Mouse (Mus musculus) liver, embryonic 15.5 days (tissue): ENCODE measurements around the gene Ssna1. TPM values are rescaled to one million over a fixed set of nuclear protein-coding genes. Genes with fewer than 3 reads are reported as not detected.

Source experiments
- ATAC-seq: fragments of 200-750 bp; cut with Nextera tagmentation; 2 replicates; pipeline ENCODE4 v1.8.0; 2017; ENCODE audit warnings: moderate number of reproducible peaks, mild to moderate bottlenecking, moderate library complexity; ENCODE audit not compliant: insufficient read depth
- H3K27ac ChIP-seq: fragments of 300-500 bp; sonication (generic); replicated peaks from 2 replicates; pipeline ENCODE4 v1.5.1; 2015; ENCODE audit warnings: mild to moderate bottlenecking, inconsistent platforms
- H3K27me3 ChIP-seq: fragments of 300-500 bp; sonication (generic); 2 replicates; pipeline ENCODE4 v1.6.1; 2015; ENCODE audit warnings: mild to moderate bottlenecking, inconsistent platforms
- H3K36me3 ChIP-seq: fragments of 300-500 bp; sonication (generic); replicated peaks from 2 replicates; pipeline ENCODE4 v1.6.1; 2015; ENCODE audit warnings: moderate library complexity, mild to moderate bottlenecking, inconsistent platforms
- H3K4me1 ChIP-seq: fragments of 300-500 bp; sonication (generic); replicated peaks from 2 replicates; pipeline ENCODE4 v1.6.1; 2015; ENCODE audit warnings: inconsistent platforms
- H3K4me2 ChIP-seq: fragments of 300-500 bp; sonication (generic); 2 replicates; pipeline ENCODE4 v1.6.1; 2015; ENCODE audit warnings: moderate library complexity, mild to moderate bottlenecking, inconsistent platforms
- H3K4me3 ChIP-seq: fragments of 300-500 bp; sonication (generic); replicated peaks from 2 replicates; pipeline ENCODE4 v1.5.1; 2015; ENCODE audit warnings: mild to moderate bottlenecking, inconsistent platforms
- H3K9ac ChIP-seq: fragments of 300-500 bp; sonication (generic); 2 replicates; pipeline ENCODE4 v1.6.1; 2015; ENCODE audit warnings: moderate library complexity, mild to moderate bottlenecking, inconsistent platforms
- H3K9me3 ChIP-seq: fragments of 300-500 bp; sonication (generic); replicated peaks from 2 replicates; pipeline ENCODE4 v1.6.1; 2016; ENCODE audit warnings: inconsistent platforms
- WGBS: fragments of 180-500 bp; shearing (Covaris S2); methylation state at CpG from one replicate; pipeline ENCODE4 v1.1.7; 2015; ENCODE audit warnings: mixed read lengths; ENCODE audit not compliant: insufficient replicate concordance; 5-methylcytosine and 5-hydroxymethylcytosine counted together
- polyA plus RNA-seq: library from polyadenylated mRNA; unstranded; fragments of >200 nt; fragmentation: Nextera tagmentation; extraction: Ambion mirVana; gene quantifications from 2 replicates; pipeline ENCODE4 v1.2.1, GENCODE M21; 2015

The Ssna1 gene
- polyA plus RNA-seq, 1 experiment from 2014 or later, result 124 TPM

- Histone ChIP-seq H3K4me1 (peaks cover 40% of the 10 kb centered on the region), H3K9me3 (no peaks in the 10 kb centered on the region), H3K9ac (peak overlapping the region; percentile 46), H3K27me3 (peaks cover 25% of the 10 kb centered on the region), H3K27ac (peak overlapping the region; percentile 71), H3K4me2 (peak overlapping the region; percentile 70), H3K36me3 (peaks cover 4% of the 10 kb centered on the region), H3K4me3 (peak overlapping the region; percentile 44)
- WGBS, result under 1% methylated on average over 7 of the region's 7 CpGs
- ATAC-seq, result no peak
Observed at GRCm38 (mm10) chr2:25228431-25228889, 43.8 kb downstream of the Ssna1 start.

- peak overlapping the region; percentile 71; the same call in 1 of the 2 replicates for H3K27ac ChIP-seq
- H3K4me1 ChIP-seq, result peaks cover 41% of the 10 kb centered on the region
- WGBS, result 91% methylated on average over 4 of the region's 4 CpGs
- H3K27me3 ChIP-seq, result peaks cover 17% of the 10 kb centered on the region
- H3K4me3 ChIP-seq, result no peak overlapping the region
- no peak overlapping the region for H3K9ac ChIP-seq
- peaks cover 15% of the 10 kb centered on the region for H3K36me3 ChIP-seq
- no peaks in the 10 kb centered on the region for H3K9me3 ChIP-seq
- no peak for ATAC-seq
- no peak overlapping the region for H3K4me2 ChIP-seq
Observed at GRCm38 (mm10) chr2:25227406-25227805, 44.8 kb downstream of the Ssna1 start.

- Histone ChIP-seq H3K9me3 (no peaks in the 10 kb centered on the region), H3K4me1 (peaks cover 43% of the 10 kb centered on the region), H3K27ac (peak overlapping the region; percentile 2; the same call in 1 of the 2 replicates), H3K4me2 (no peak overlapping the region), H3K4me3 (no peak overlapping the region), H3K27me3 (peaks cover 17% of the 10 kb centered on the region), H3K36me3 (peaks cover 20% of the 10 kb centered on the region), H3K9ac (no peak overlapping the region)
- no peak for ATAC-seq
- 80% methylated on average over 5 of the region's 5 CpGs for WGBS
Observed at GRCm38 (mm10) chr2:25226864-25227263, 45.4 kb downstream of the Ssna1 start.

- Histone ChIP-seq H3K9me3 (no peaks in the 10 kb centered on the region), H3K4me2 (peak overlapping the region; percentile 74), H3K27ac (peak overlapping the region; percentile 98), H3K36me3 (peaks cover 27% of the 10 kb centered on the region), H3K9ac (peak overlapping the region; percentile 78), H3K4me3 (peak overlapping the region; percentile 70), H3K27me3 (peaks cover 8% of the 10 kb centered on the region; the same call in 1 of the 2 replicates), H3K4me1 (peaks cover 49% of the 10 kb centered on the region)
- 78% methylated on average over 8 of the region's 8 CpGs for WGBS
- ATAC-seq, result no peak
Observed at GRCm38 (mm10) chr2:25225811-25226379, 46.3 kb downstream of the Ssna1 start.

GRCm38 (mm10) chr2:25224766-25225752, 47.2 kb downstream of the Ssna1 start:
- Histone ChIP-seq H3K9ac (peak overlapping the region; percentile 78), H3K36me3 (peaks cover 27% of the 10 kb centered on the region), H3K27me3 (peaks cover 1% of the 10 kb centered on the region; the same call in 1 of the 2 replicates), H3K27ac (peak overlapping the region; percentile 98), H3K9me3 (no peaks in the 10 kb centered on the region), H3K4me2 (peak overlapping the region; percentile 74), H3K4me1 (peaks cover 49% of the 10 kb centered on the region), H3K4me3 (peak overlapping the region; percentile 86)
- 2% methylated on average over 41 of the region's 41 CpGs for WGBS
- ATAC-seq, result peak; percentile 91

- peaks cover 49% of the 10 kb centered on the region for H3K4me1 ChIP-seq
- no peaks in the 10 kb centered on the region for H3K9me3 ChIP-seq
- H3K27ac ChIP-seq, result peak within 1 kb of the TSS; percentile 100
- ATAC-seq, result no peak
- peak within 1 kb of the TSS; percentile 84 for H3K4me2 ChIP-seq
- H3K9ac ChIP-seq, result peak within 1 kb of the TSS; percentile 95
- peaks cover 27% of the 10 kb centered on the region for H3K36me3 ChIP-seq
- no peaks in the 10 kb centered on the region; the same call in 1 of the 2 replicates for H3K27me3 ChIP-seq
- H3K4me3 ChIP-seq, result peak within 1 kb of the TSS; percentile 86
- WGBS, result under 1% methylated on average over 17 of the region's 17 CpGs
Observed at GRCm38 (mm10) chr2:25224492-25224765, 47.8 kb downstream of the Ssna1 start, which contains the start of gene Tubb4b. Tubb4b (minus strand) TSS chr2:25224702.

- peak overlapping the region; percentile 100 for H3K27ac ChIP-seq
- peak overlapping the region; percentile 95 for H3K9ac ChIP-seq
- peak overlapping the region; percentile 84 for H3K4me2 ChIP-seq
- under 1% methylated on average over 52 of the region's 53 CpGs for WGBS
- ATAC-seq, result peak; percentile 76
- H3K36me3 ChIP-seq, result peaks cover 27% of the 10 kb centered on the region
- H3K9me3 ChIP-seq, result no peaks in the 10 kb centered on the region
- H3K4me3 ChIP-seq, result peak overlapping the region; percentile 86
- H3K4me1 ChIP-seq, result peaks cover 46% of the 10 kb centered on the region
- no peaks in the 10 kb centered on the region for H3K27me3 ChIP-seq
Observed at GRCm38 (mm10) chr2:25223681-25224491, 48.4 kb downstream of the Ssna1 start.

GRCm38 (mm10) chr2:25221331-25221772, 50.9 kb downstream of the Ssna1 start:
- peaks cover 27% of the 10 kb centered on the region for H3K36me3 ChIP-seq
- H3K27ac ChIP-seq, result no peak overlapping the region
- 0 out of 2 replicates have a peak overlapping the region, but pooled peaks have one; percentile 36 for H3K4me2 ChIP-seq
- no peak overlapping the region for H3K9ac ChIP-seq
- 68% methylated on average over 5 of the region's 5 CpGs for WGBS
- H3K4me3 ChIP-seq, result peak overlapping the region; percentile 4; the same call in 1 of the 2 replicates
- H3K27me3 ChIP-seq, result no peaks in the 10 kb centered on the region
- H3K9me3 ChIP-seq, result no peaks in the 10 kb centered on the region
- peaks cover 28% of the 10 kb centered on the region for H3K4me1 ChIP-seq
- no peak for ATAC-seq
